Comparison of ENCODE assay signal across 20 mouse cellular contexts in the genomic region with DNA sequence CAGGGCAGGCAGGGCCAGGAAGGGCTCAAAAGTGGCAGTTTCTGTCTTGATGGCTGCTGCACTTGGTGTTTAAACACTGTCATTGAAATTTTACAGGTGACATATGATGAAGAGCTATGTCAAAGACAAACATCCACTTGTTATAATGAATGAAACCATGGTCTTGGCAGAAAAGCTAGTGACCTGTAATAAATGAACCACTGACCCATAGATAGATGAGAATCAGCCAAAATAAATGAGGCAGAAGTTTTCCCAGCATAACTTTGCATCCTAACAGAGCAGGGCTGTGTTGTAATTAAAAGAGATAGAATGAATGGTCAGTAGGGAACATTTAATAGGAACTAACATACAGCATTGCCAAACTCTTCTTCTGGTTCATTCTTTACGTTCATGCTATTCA. TPM values are rescaled to one million over a fixed set of nuclear protein-coding genes. Genes with fewer than 3 reads are reported as not detected.
"Had no signal": no experiment of that assay in that cellular context is flagged by ENCODE, and none has a peak within 500 bp of the region (broad histone marks: within the 10 kb centered on the region; RNA-seq: fewer than 3 reads in every experiment).

No protein-coding gene starts in this region.

- ATAC-seq: lung, postnatal 0 days; midbrain, embryonic 16.5 days had no signal

- H3K27me3 ChIP-seq: liver, embryonic 15.5 days; midbrain, embryonic 12.5 days; stomach, embryonic 15.5 days had no signal

- H3K4me1 ChIP-seq: liver, embryonic 15.5 days; stomach, embryonic 15.5 days had no signal

- H3K36me3 ChIP-seq: limb, embryonic 10.5 days; liver, embryonic 15.5 days; midbrain, embryonic 12.5 days; stomach, embryonic 15.5 days had no signal

- H3K27ac ChIP-seq: left cerebral cortex, adult 2 months; limb, embryonic 10.5 days; liver, embryonic 15.5 days; midbrain, embryonic 12.5 days; stomach, embryonic 15.5 days had no signal

- H3K9me3 ChIP-seq: limb, embryonic 10.5 days; liver, embryonic 15.5 days; midbrain, embryonic 12.5 days; stomach, embryonic 15.5 days had no signal

- DNase-seq: kidney, adult 8-10 months; kidney, postnatal 25 days; lung, adult 2 months; lung, postnatal 36 days; right cerebral cortex, postnatal 4 days; spleen, adult 18-20 months; thymus, postnatal 36 days had no signal

- H3K4me2 ChIP-seq: liver, embryonic 11.5 days; liver, embryonic 15.5 days; midbrain, embryonic 12.5 days; stomach, embryonic 15.5 days had no signal

- H3K4me3 ChIP-seq: left cerebral cortex, adult 2 months; limb, embryonic 10.5 days; liver, embryonic 15.5 days; midbrain, embryonic 12.5 days; stomach, embryonic 15.5 days had no signal

- H3K9ac ChIP-seq: liver, embryonic 15.5 days; midbrain, embryonic 12.5 days; stomach, embryonic 15.5 days had no signal

RNA-seq across cellular contexts. Expression of gene Clrn1, which starts 4.1 kb away (rescaled TPM):
- total RNA-seq: megakaryocyte progenitor cell, adult 5-6 weeks had no signal
- polyA plus RNA-seq: liver, embryonic 15.5 days; lung, adult 2 months; lung, postnatal 0 days; stomach, embryonic 15.5 days; testis, adult 2 months had no signal

RNA-seq across cellular contexts. Expression of gene Mindy4b-ps, which starts 58.9 kb away (rescaled TPM):
- total RNA-seq: megakaryocyte progenitor cell, adult 5-6 weeks had no signal
- polyA plus RNA-seq: kidney, embryonic 16.5 days; limb, embryonic 10.5 days; liver, embryonic 11.5 days; liver, embryonic 15.5 days; lung, adult 2 months; lung, postnatal 0 days; midbrain, embryonic 12.5 days; neural tube, embryonic 14.5 days; stomach, embryonic 15.5 days; testis, adult 2 months; thymus, postnatal 0 days had no signal
